Mouse (Mus musculus): Measurements from ENCODE around the gene Tmem59. TPM values are rescaled to one million over a fixed set of nuclear protein-coding genes. Genes with fewer than 3 reads are reported as not detected.

The Tmem59 gene
- polyA plus RNA-seq, 1 experiment from 2014 or later, result 334 TPM

DNA sequence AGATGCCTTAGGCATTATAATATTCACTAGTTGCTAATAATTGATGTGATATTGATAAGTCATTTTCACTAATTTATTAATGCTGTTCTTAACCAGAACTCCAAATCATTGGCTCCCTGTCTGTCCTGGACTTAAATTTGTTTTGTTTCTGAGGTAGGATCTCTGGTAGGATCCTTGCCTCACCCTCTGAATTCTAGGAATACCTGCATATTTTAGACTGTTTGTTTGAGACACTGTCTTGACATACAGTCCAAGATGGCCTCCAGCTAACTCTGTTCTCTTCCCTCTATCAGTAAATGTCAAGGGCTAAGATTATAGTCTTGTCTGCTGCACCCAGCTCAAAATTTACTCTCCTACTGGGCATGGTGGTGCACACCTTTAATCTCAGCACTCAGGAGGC is 2.5 kb downstream of the Tmem59 start:
- H3K4me2 ChIP-seq, result no peak overlapping the region
- H3K27me3 ChIP-seq (replicated peaks), result no peaks in the 10 kb centered on the region
- peaks cover 33% of the 10 kb centered on the region for H3K4me1 ChIP-seq (replicated peaks)
- H3K27ac ChIP-seq (ENCODE audit: poor library complexity, severe bottlenecking), result no peak overlapping the region
- peaks cover 3% of the 10 kb centered on the region; the same call in 1 of the 2 replicates for H3K36me3 ChIP-seq
- no peak overlapping the region for H3K9ac ChIP-seq
- no peak overlapping the region for H3K4me3 ChIP-seq
- ATAC-seq (ENCODE audit: insufficient number of reproducible peaks, low FRiP score), result no peak
- H3K9me3 ChIP-seq (replicated peaks), result no peaks in the 10 kb centered on the region

DNA sequence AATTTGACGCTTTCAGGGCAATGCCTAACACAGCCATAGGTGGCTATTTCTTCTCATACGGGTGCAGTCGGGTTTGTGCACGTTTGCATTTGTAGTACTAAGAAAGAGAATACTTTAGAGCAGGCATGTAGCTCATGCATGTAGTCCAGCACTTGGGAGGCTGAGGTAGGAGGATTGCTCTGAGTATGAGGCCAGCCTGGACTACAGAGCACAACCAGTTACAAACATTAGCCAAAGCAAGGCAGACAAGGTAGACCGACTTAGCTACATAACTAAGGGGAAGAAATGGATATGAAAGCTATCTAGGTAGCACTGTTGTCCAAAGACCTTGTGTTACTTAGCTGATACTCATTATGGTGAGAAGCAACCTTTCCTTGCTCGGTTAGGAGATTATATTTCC is 3.7 kb downstream of the Tmem59 start:
- no peak overlapping the region for H3K27ac ChIP-seq (ENCODE audit: poor library complexity, severe bottlenecking)
- no peaks in the 10 kb centered on the region for H3K9me3 ChIP-seq (replicated peaks)
- peaks cover 29% of the 10 kb centered on the region for H3K4me1 ChIP-seq (replicated peaks)
- peaks cover 8% of the 10 kb centered on the region for H3K36me3 ChIP-seq
- no peak overlapping the region for H3K4me2 ChIP-seq
- 83% methylated on average over 6 of the region's 6 CpGs for WGBS
- no peak overlapping the region for H3K4me3 ChIP-seq
- no peak for ATAC-seq (ENCODE audit: insufficient number of reproducible peaks, low FRiP score)
- H3K9ac ChIP-seq, result no peak overlapping the region
- H3K27me3 ChIP-seq (replicated peaks), result no peaks in the 10 kb centered on the region

DNA sequence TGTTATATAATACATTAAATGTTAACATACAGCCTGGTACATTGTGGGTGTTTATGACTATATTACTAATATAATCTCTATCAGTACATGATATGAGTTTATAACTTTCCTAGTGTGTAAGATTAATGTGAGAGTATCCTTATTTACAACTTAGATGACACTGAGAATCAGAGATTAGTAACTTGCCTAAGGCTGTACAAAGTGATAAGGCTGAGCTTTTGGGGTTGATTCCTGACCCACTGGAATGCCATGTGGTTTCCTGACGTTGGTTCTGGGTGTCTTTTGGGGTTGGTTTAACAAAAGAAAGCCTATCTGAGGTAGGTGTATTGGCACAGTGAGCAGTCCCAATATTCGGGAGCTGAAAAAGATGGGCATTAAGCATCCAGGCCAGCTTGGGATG is 4.6 kb downstream of the Tmem59 start:
- H3K27ac ChIP-seq (ENCODE audit: poor library complexity, severe bottlenecking), result no peak overlapping the region
- H3K4me1 ChIP-seq (replicated peaks), result peaks cover 22% of the 10 kb centered on the region
- no peak for ATAC-seq (ENCODE audit: insufficient number of reproducible peaks, low FRiP score)
- H3K36me3 ChIP-seq, result peaks cover 16% of the 10 kb centered on the region
- no peak overlapping the region for H3K9ac ChIP-seq
- H3K9me3 ChIP-seq (replicated peaks), result no peaks in the 10 kb centered on the region
- no peak overlapping the region for H3K4me3 ChIP-seq
- no peak overlapping the region for H3K4me2 ChIP-seq
- WGBS, result 59% methylated on average over 2 of the region's 2 CpGs
- no peaks in the 10 kb centered on the region for H3K27me3 ChIP-seq (replicated peaks)

DNA sequence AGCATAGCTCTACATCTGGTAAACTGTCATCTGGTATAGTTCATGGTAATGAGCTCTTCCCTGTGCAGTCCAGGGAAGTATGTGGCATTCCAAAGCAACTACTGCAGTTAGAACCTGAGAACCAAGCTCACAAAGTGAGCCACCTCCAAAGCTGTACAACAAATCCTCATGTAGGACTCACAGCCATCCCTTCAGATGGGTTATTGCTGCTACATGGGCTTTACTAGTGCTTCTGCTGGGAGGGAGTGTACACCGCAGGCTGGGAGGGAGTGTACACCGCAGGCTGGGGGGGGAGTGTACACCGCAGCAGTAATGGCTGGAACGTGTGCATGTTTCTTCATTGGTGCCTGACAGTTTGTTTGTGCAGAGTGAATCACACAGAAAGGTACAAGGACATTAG is 5.0 kb downstream of the Tmem59 start:
- H3K36me3 ChIP-seq, result peaks cover 20% of the 10 kb centered on the region
- 86% methylated on average over 4 of the region's 4 CpGs for WGBS

DNA sequence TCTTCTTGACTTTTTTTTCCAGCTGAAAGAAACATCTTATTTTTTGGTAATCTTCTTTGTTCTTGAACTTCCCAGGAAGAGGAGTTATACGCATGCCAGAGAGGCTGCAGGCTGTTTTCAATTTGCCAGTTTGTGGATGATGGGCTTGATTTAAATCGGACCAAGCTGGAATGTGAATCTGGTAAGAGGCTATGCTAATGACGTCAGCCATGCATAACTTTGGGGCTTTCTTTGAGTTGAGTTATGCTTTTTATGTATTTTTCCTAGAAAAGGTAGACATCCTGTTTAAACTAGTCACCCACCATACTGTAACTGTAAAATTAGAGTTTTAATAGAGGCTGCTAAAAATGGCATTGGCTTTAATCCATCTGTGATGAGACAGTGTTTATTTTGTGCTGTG is 7.5 kb downstream of the Tmem59 start:
- H3K36me3 ChIP-seq, result peaks cover 43% of the 10 kb centered on the region
- H3K4me1 ChIP-seq (replicated peaks), result peaks cover 13% of the 10 kb centered on the region
- no peaks in the 10 kb centered on the region for H3K27me3 ChIP-seq (replicated peaks)
- WGBS, result 78% methylated on average over 3 of the region's 3 CpGs
- no peak overlapping the region for H3K27ac ChIP-seq (ENCODE audit: poor library complexity, severe bottlenecking)
- H3K9me3 ChIP-seq (replicated peaks), result no peaks in the 10 kb centered on the region
- no peak overlapping the region for H3K4me2 ChIP-seq
- H3K9ac ChIP-seq, result no peak overlapping the region
- ATAC-seq (ENCODE audit: insufficient number of reproducible peaks, low FRiP score), result no peak
- H3K4me3 ChIP-seq, result no peak overlapping the region

More for the DNA sequence above, 5.0 kb downstream of the Tmem59 start:
- no peak overlapping the region for H3K9ac ChIP-seq
- ATAC-seq (ENCODE audit: insufficient number of reproducible peaks, low FRiP score), result no peak
- no peak overlapping the region for H3K4me2 ChIP-seq
- H3K27me3 ChIP-seq (replicated peaks), result no peaks in the 10 kb centered on the region
- H3K9me3 ChIP-seq (replicated peaks), result no peaks in the 10 kb centered on the region
- peaks cover 22% of the 10 kb centered on the region for H3K4me1 ChIP-seq (replicated peaks)
- no peak overlapping the region for H3K27ac ChIP-seq (ENCODE audit: poor library complexity, severe bottlenecking)
- no peak overlapping the region for H3K4me3 ChIP-seq

DNA sequence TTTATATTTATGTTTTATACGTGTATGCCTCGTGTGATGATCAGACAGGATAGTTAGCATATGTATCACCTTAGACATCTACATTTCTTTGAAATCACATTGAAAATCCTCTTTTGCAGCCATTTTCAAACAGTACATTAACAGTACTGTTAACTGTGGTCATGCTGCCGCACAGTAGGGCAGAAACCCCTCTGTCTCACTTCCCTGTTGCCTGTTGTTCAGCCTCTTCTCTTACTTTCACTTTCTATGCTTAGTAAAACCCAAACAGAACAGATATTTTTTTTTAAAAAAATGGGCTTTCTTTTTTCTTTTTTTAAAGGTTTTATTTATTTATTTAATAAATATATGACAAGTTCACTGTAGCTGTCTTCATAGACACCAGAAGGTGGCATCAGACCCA is 15.6 kb downstream of the Tmem59 start:
- ATAC-seq (ENCODE audit: insufficient number of reproducible peaks, low FRiP score), result no peak
- Histone ChIP-seq H3K9me3 (replicated peaks) (no peaks in the 10 kb centered on the region), H3K27ac (ENCODE audit: poor library complexity, severe bottlenecking) (no peak overlapping the region), H3K4me3 (no peak overlapping the region), H3K27me3 (replicated peaks) (no peaks in the 10 kb centered on the region), H3K4me1 (replicated peaks) (no peaks in the 10 kb centered on the region), H3K36me3 (peaks cover 76% of the 10 kb centered on the region), H3K4me2 (no peak overlapping the region), H3K9ac (no peak overlapping the region)
- WGBS, result 95% methylated on average over 3 of the region's 3 CpGs

DNA sequence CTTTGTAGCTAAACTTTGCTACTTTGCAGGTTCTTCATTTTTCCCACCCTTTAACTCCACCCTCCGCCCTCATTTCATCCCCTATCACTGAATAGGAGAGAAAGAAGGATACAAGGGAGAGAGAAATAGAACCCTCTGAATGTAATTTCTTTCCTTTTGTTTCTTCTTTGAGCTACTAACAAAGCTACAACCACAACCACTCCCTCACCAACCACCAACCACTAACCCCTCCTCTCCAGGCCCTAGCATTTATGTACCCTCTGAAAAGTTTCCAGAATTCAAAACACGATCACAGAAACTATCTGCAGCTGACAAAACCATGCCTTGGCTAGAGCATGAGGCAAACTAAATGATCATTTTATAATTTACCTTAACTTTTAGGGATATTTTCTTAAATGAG is 18.3 kb downstream of the Tmem59 start:
- no peak overlapping the region for H3K4me2 ChIP-seq
- H3K9ac ChIP-seq, result no peak overlapping the region
- H3K36me3 ChIP-seq, result peaks cover 80% of the 10 kb centered on the region
- H3K9me3 ChIP-seq (replicated peaks), result no peaks in the 10 kb centered on the region
- 92% methylated on average over 2 of the region's 2 CpGs for WGBS
- H3K4me3 ChIP-seq, result no peak overlapping the region
- no peaks in the 10 kb centered on the region for H3K4me1 ChIP-seq (replicated peaks)
- H3K27me3 ChIP-seq (replicated peaks), result no peaks in the 10 kb centered on the region
- H3K27ac ChIP-seq (ENCODE audit: poor library complexity, severe bottlenecking), result no peak overlapping the region
- ATAC-seq (ENCODE audit: insufficient number of reproducible peaks, low FRiP score), result no peak

DNA sequence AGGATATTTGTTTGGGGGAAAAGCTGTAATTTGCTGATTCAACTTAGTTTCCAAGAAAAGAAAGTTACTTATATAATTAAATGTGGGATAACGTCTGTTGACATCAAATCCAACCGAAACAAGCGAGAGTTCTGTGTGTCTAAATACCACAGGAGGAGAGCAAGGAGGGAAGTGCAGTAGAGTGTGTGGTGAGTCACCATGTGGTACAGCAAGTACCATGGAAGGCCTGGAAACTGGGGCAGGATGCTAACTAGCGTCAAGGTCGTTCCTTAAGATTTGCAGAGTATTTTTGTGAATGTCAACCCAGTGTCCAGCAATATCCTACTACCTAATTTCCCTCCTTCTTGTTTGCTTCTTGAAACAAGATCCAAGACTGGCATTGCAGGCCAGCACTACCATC is 19.9 kb downstream of the Tmem59 start:
- Histone ChIP-seq H3K9ac (no peak overlapping the region), H3K4me3 (no peak overlapping the region), H3K27ac (ENCODE audit: poor library complexity, severe bottlenecking) (no peak overlapping the region), H3K27me3 (replicated peaks) (no peaks in the 10 kb centered on the region), H3K4me2 (no peak overlapping the region), H3K4me1 (replicated peaks) (no peaks in the 10 kb centered on the region), H3K9me3 (replicated peaks) (no peaks in the 10 kb centered on the region), H3K36me3 (peaks cover 88% of the 10 kb centered on the region)
- 94% methylated on average over 5 of the region's 5 CpGs for WGBS
- no peak for ATAC-seq (ENCODE audit: insufficient number of reproducible peaks, low FRiP score)

DNA sequence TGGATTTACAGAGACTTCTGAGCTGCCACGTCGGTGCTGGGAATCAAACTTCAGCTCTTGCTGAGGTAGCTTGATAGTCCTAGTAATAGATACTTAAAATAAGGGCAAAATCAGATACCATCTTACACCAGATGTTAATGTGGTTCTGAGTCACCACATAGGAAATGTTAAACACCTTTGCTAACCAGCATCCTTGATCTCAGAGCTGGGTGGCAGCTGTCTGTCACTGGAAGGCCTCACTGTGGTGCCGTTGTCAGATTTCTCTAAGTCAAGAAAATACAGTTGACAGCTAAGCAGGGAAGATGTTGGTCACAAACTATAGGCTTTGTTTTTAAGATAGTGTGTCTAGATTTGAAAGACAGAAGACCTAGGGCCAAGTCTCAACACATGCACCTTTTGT is 23.6 kb downstream of the Tmem59 start:
- H3K27me3 ChIP-seq (replicated peaks), result no peaks in the 10 kb centered on the region
- 95% methylated on average over 3 of the region's 3 CpGs for WGBS
- H3K9ac ChIP-seq, result no peak overlapping the region
- ATAC-seq (ENCODE audit: insufficient number of reproducible peaks, low FRiP score), result no peak
- peaks cover 88% of the 10 kb centered on the region for H3K36me3 ChIP-seq
- no peak overlapping the region for H3K27ac ChIP-seq (ENCODE audit: poor library complexity, severe bottlenecking)
- no peaks in the 10 kb centered on the region for H3K4me1 ChIP-seq (replicated peaks)
- no peak overlapping the region for H3K4me3 ChIP-seq
- H3K4me2 ChIP-seq, result no peak overlapping the region
- no peaks in the 10 kb centered on the region for H3K9me3 ChIP-seq (replicated peaks)

DNA sequence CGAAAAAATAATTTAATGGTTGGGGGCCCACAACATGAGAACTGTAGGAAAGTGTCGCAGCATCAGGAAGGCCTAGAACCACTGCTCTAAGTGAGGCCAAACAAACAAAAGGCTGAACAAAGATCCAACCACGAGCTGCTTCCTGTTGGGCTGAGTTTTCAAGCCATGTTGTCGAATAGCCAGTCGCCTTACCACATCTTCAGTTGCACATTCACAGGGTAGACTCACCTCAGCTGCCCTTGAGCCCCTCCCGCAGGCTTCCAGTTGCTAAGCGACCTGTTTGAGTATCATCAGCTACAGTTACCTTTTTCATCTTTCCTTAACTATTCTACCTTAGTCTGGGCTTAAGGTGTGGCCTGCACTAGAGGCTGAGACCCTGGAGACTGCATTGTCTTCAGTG is 24.8 kb downstream of the Tmem59 start:
- 84% methylated on average over 7 of the region's 7 CpGs for WGBS

DNA sequence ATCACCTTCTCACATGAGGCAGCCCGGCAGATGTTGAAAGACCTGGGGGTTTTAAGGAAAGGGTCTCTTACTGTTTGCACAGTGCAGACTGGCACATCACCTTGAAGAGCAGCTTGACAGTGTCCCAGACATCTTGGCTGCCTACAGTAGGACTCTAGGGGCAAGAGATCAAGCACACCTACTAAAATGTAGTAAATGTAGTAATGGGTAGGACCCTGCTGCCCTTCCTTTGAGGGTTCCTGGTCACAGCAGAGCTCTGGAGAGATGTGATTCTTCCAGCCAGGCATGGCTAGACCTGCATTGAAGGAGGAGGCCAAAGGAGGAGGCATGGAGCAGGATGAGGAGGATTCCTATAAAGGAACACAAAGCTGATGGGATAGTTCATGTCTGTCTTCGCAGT is 28.8 kb downstream of the Tmem59 start:
- H3K4me1 ChIP-seq (replicated peaks), result peaks cover 11% of the 10 kb centered on the region
- no peak overlapping the region for H3K4me3 ChIP-seq
- H3K9ac ChIP-seq, result no peak overlapping the region
- peaks cover 2% of the 10 kb centered on the region; the same call in 1 of the 2 replicates for H3K27me3 ChIP-seq (replicated peaks)
- H3K4me2 ChIP-seq, result no peak overlapping the region
- 92% methylated on average over 2 of the region's 2 CpGs for WGBS
- H3K36me3 ChIP-seq, result peaks cover 50% of the 10 kb centered on the region
- ATAC-seq (ENCODE audit: insufficient number of reproducible peaks, low FRiP score), result no peak
- H3K27ac ChIP-seq (ENCODE audit: poor library complexity, severe bottlenecking), result no peak overlapping the region
- H3K9me3 ChIP-seq (replicated peaks), result no peaks in the 10 kb centered on the region

More for the DNA sequence above, 24.8 kb downstream of the Tmem59 start:
- no peaks in the 10 kb centered on the region for H3K9me3 ChIP-seq (replicated peaks)
- no peak overlapping the region for H3K9ac ChIP-seq
- no peak overlapping the region for H3K4me3 ChIP-seq
- no peak overlapping the region for H3K4me2 ChIP-seq
- no peak for ATAC-seq (ENCODE audit: insufficient number of reproducible peaks, low FRiP score)
- no peak overlapping the region for H3K27ac ChIP-seq (ENCODE audit: poor library complexity, severe bottlenecking)
- no peaks in the 10 kb centered on the region for H3K27me3 ChIP-seq (replicated peaks)
- H3K4me1 ChIP-seq (replicated peaks), result no peaks in the 10 kb centered on the region
- H3K36me3 ChIP-seq, result peaks cover 85% of the 10 kb centered on the region

DNA sequence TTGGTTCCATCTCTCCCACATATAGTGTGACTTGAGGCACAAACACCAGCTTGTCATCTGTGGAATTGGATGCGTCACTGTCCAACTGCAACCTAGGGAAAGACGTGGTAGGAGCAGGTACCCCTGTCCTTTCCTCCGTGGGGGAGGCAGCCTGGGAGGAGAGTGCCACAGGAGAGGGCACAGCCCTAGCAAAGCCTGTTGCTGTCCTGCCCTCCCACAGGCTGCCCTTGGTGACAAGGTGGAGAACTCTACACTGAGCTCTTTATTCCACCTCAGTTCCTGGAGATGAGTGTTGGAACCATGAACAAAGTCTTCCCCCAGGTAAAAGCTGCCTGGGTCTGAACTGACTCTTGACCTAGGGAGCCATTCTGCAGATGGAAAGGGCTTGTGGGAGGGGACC is 30.7 kb downstream of the Tmem59 start, which contains the start of gene Ldlrad1:
Gene Ldlrad1 (plus strand): TSS at position 301 of the 400 bp plus-strand sequence.
- Histone ChIP-seq H3K4me2 (no peak within 1 kb of the TSS), H3K27ac (ENCODE audit: poor library complexity, severe bottlenecking) (no peak within 1 kb of the TSS), H3K9me3 (replicated peaks) (no peaks in the 10 kb centered on the region), H3K9ac (no peak within 1 kb of the TSS), H3K4me1 (replicated peaks) (peaks cover 11% of the 10 kb centered on the region), H3K36me3 (peaks cover 33% of the 10 kb centered on the region), H3K27me3 (replicated peaks) (peaks cover 11% of the 10 kb centered on the region), H3K4me3 (no peak within 1 kb of the TSS)
- 80% methylated on average over 3 of the region's 3 CpGs for WGBS
- ATAC-seq (ENCODE audit: insufficient number of reproducible peaks, low FRiP score), result no peak
